Mouse (Mus musculus): ENCODE results near the gene Fzd4. TPM values are rescaled to one million over a fixed set of nuclear protein-coding genes. Genes with fewer than 3 reads are reported as not detected.

The Fzd4 gene
- total and polyA plus RNA-seq, 3 experiments = 0.11 TPM; not detected in 2

GRCm38 (mm10) chr7:89421294-89421693 lies 17.1 kb downstream of the Fzd4 start:
- no peak for TF ChIP-seq GATA2 (IDR thresholded peaks at IDR 0.05; ENCODE audit: borderline replicate concordance, low read depth, low read length)
- no peak for TF ChIP-seq POLR2AphosphoS5 (IDR thresholded peaks at IDR 0.05; ENCODE audit: insufficient replicate concordance, low read depth, low read length)
- no peak for TF ChIP-seq TAL1 (conservative IDR thresholded peaks at IDR 0.05; ENCODE audit: low read depth, low read length)
- no peak for TF ChIP-seq GATA1 (IDR thresholded peaks at IDR 0.05; ENCODE audit: borderline replicate concordance, low read length)
- TF ChIP-seq CTCF (IDR thresholded peaks at IDR 0.05; ENCODE audit: low read depth, low read length) = no peak
- no peak overlapping the region for H3K4me3 ChIP-seq (ENCODE audit: low read depth, low read length)
- H3K4me1 ChIP-seq (ENCODE audit: insufficient read depth, low read depth, low read length) = no peaks in the 10 kb centered on the region
- no peaks in the 10 kb centered on the region for H3K36me3 ChIP-seq (replicated peaks)
- no peaks in the 10 kb centered on the region for H3K9me3 ChIP-seq (replicated peaks)
- no peak for ATAC-seq (ENCODE audit: extremely low read depth, insufficient number of reproducible peaks, low FRiP score, poor library complexity, severe bottlenecking)
- DNase-seq (ENCODE audit: low spot score) = no peak
- no peaks in the 10 kb centered on the region for H3K27me3 ChIP-seq (ENCODE audit: insufficient read depth, low read length)

GRCm38 (mm10) chr7:89422650-89423049 lies 18.5 kb downstream of the Fzd4 start:
- H3K4me3 ChIP-seq (ENCODE audit: low read depth, low read length) = no peak overlapping the region
- H3K4me1 ChIP-seq (ENCODE audit: insufficient read depth, low read depth, low read length) = no peaks in the 10 kb centered on the region
- TF ChIP-seq POLR2AphosphoS5 (IDR thresholded peaks at IDR 0.05; ENCODE audit: insufficient replicate concordance, low read depth, low read length) = no peak
- TF ChIP-seq TAL1 (conservative IDR thresholded peaks at IDR 0.05; ENCODE audit: low read depth, low read length) = no peak
- no peak for TF ChIP-seq GATA1 (IDR thresholded peaks at IDR 0.05; ENCODE audit: borderline replicate concordance, low read length)
- no peak for TF ChIP-seq CTCF (IDR thresholded peaks at IDR 0.05; ENCODE audit: low read depth, low read length)
- TF ChIP-seq GATA2 (IDR thresholded peaks at IDR 0.05; ENCODE audit: borderline replicate concordance, low read depth, low read length) = no peak
- no peaks in the 10 kb centered on the region for H3K9me3 ChIP-seq (replicated peaks)
- no peak for DNase-seq (ENCODE audit: low spot score)
- H3K27me3 ChIP-seq (ENCODE audit: insufficient read depth, low read length) = peaks cover 4% of the 10 kb centered on the region; the same call in 1 of the 2 replicates
- no peaks in the 10 kb centered on the region for H3K36me3 ChIP-seq (replicated peaks)
- ATAC-seq (ENCODE audit: extremely low read depth, insufficient number of reproducible peaks, low FRiP score, poor library complexity, severe bottlenecking) = no peak

- Histone ChIP-seq H3K36me3 (replicated peaks) (no peaks in the 10 kb centered on the region), H3K27me3 (ENCODE audit: insufficient read depth, low read length) (peaks cover 4% of the 10 kb centered on the region; the same call in 1 of the 2 replicates), H3K9me3 (replicated peaks) (no peaks in the 10 kb centered on the region), H3K4me1 (ENCODE audit: insufficient read depth, low read depth, low read length) (no peaks in the 10 kb centered on the region), H3K4me3 (ENCODE audit: low read depth, low read length) (no peak overlapping the region)
- ATAC-seq (ENCODE audit: extremely low read depth, insufficient number of reproducible peaks, low FRiP score, poor library complexity, severe bottlenecking) = no peak
- TF ChIP-seq CTCF (IDR thresholded peaks at IDR 0.05; ENCODE audit: low read depth, low read length) = no peak
- no peak for TF ChIP-seq POLR2AphosphoS5 (IDR thresholded peaks at IDR 0.05; ENCODE audit: insufficient replicate concordance, low read depth, low read length)
- TF ChIP-seq GATA1 (IDR thresholded peaks at IDR 0.05; ENCODE audit: borderline replicate concordance, low read length) = no peak
- TF ChIP-seq TAL1 (conservative IDR thresholded peaks at IDR 0.05; ENCODE audit: low read depth, low read length) = no peak
- no peak for TF ChIP-seq GATA2 (IDR thresholded peaks at IDR 0.05; ENCODE audit: borderline replicate concordance, low read depth, low read length)
- DNase-seq (ENCODE audit: low spot score) = no peak
Measured at GRCm38 (mm10) chr7:89423194-89423593, 19.0 kb downstream of the Fzd4 start.

GRCm38 (mm10) chr7:89423688-89424255 lies 19.6 kb downstream of the Fzd4 start:
- Histone ChIP-seq H3K36me3 (replicated peaks) (no peaks in the 10 kb centered on the region), H3K9me3 (replicated peaks) (no peaks in the 10 kb centered on the region), H3K4me1 (ENCODE audit: insufficient read depth, low read depth, low read length) (no peaks in the 10 kb centered on the region), H3K27me3 (ENCODE audit: insufficient read depth, low read length) (peaks cover 4% of the 10 kb centered on the region; the same call in 1 of the 2 replicates), H3K4me3 (ENCODE audit: low read depth, low read length) (no peak overlapping the region)
- no peak for DNase-seq (ENCODE audit: low spot score)
- no peak for ATAC-seq (ENCODE audit: extremely low read depth, insufficient number of reproducible peaks, low FRiP score, poor library complexity, severe bottlenecking)
- TF ChIP-seq GATA2 (IDR thresholded peaks at IDR 0.05; ENCODE audit: borderline replicate concordance, low read depth, low read length) (no peak), GATA1 (IDR thresholded peaks at IDR 0.05; ENCODE audit: borderline replicate concordance, low read length) (no peak), CTCF (IDR thresholded peaks at IDR 0.05; ENCODE audit: low read depth, low read length) (no peak), POLR2AphosphoS5 (IDR thresholded peaks at IDR 0.05; ENCODE audit: insufficient replicate concordance, low read depth, low read length) (no peak), TAL1 (conservative IDR thresholded peaks at IDR 0.05; ENCODE audit: low read depth, low read length) (no peak)

- ATAC-seq (ENCODE audit: extremely low read depth, insufficient number of reproducible peaks, low FRiP score, poor library complexity, severe bottlenecking) (no peak), DNase-seq (ENCODE audit: low spot score) (no peak)
- no peaks in the 10 kb centered on the region for H3K4me1 ChIP-seq (ENCODE audit: insufficient read depth, low read depth, low read length)
- no peaks in the 10 kb centered on the region for H3K36me3 ChIP-seq (replicated peaks)
- peaks cover 4% of the 10 kb centered on the region; the same call in 1 of the 2 replicates for H3K27me3 ChIP-seq (ENCODE audit: insufficient read depth, low read length)
- no peak overlapping the region for H3K4me3 ChIP-seq (ENCODE audit: low read depth, low read length)
- TF ChIP-seq CTCF (IDR thresholded peaks at IDR 0.05; ENCODE audit: low read depth, low read length) (no peak), GATA1 (IDR thresholded peaks at IDR 0.05; ENCODE audit: borderline replicate concordance, low read length) (no peak), POLR2AphosphoS5 (IDR thresholded peaks at IDR 0.05; ENCODE audit: insufficient replicate concordance, low read depth, low read length) (no peak), GATA2 (IDR thresholded peaks at IDR 0.05; ENCODE audit: borderline replicate concordance, low read depth, low read length) (no peak), TAL1 (conservative IDR thresholded peaks at IDR 0.05; ENCODE audit: low read depth, low read length) (no peak)
- no peaks in the 10 kb centered on the region for H3K9me3 ChIP-seq (replicated peaks)
Measured at GRCm38 (mm10) chr7:89424659-89425058, 20.5 kb downstream of the Fzd4 start.

GRCm38 (mm10) chr7:89425803-89426725 lies 21.9 kb downstream of the Fzd4 start:
- H3K4me1 ChIP-seq (ENCODE audit: insufficient read depth, low read depth, low read length) = no peaks in the 10 kb centered on the region
- H3K9me3 ChIP-seq (replicated peaks) = no peaks in the 10 kb centered on the region
- DNase-seq (ENCODE audit: low spot score) (no peak), ATAC-seq (ENCODE audit: extremely low read depth, insufficient number of reproducible peaks, low FRiP score, poor library complexity, severe bottlenecking) (no peak)
- H3K4me3 ChIP-seq (ENCODE audit: low read depth, low read length) = no peak overlapping the region
- no peak for TF ChIP-seq POLR2AphosphoS5 (IDR thresholded peaks at IDR 0.05; ENCODE audit: insufficient replicate concordance, low read depth, low read length)
- TF ChIP-seq GATA2 (IDR thresholded peaks at IDR 0.05; ENCODE audit: borderline replicate concordance, low read depth, low read length) = no peak
- TF ChIP-seq TAL1 (conservative IDR thresholded peaks at IDR 0.05; ENCODE audit: low read depth, low read length) = no peak
- TF ChIP-seq GATA1 (IDR thresholded peaks at IDR 0.05; ENCODE audit: borderline replicate concordance, low read length) = no peak
- TF ChIP-seq CTCF (IDR thresholded peaks at IDR 0.05; ENCODE audit: low read depth, low read length) = no peak
- H3K27me3 ChIP-seq (ENCODE audit: insufficient read depth, low read length) = peaks cover 4% of the 10 kb centered on the region; the same call in 1 of the 2 replicates
- H3K36me3 ChIP-seq (replicated peaks) = no peaks in the 10 kb centered on the region

Measured in G1E (cell line).